Mouse (Mus musculus): ENCODE results near the gene Ubash3a. TPM values are rescaled to one million over a fixed set of nuclear protein-coding genes. Genes with fewer than 3 reads are reported as not detected.

The Ubash3a gene
- total and polyA plus RNA-seq, 3 experiments = 27.6 to 57.4 (median 30.2) TPM

DNA sequence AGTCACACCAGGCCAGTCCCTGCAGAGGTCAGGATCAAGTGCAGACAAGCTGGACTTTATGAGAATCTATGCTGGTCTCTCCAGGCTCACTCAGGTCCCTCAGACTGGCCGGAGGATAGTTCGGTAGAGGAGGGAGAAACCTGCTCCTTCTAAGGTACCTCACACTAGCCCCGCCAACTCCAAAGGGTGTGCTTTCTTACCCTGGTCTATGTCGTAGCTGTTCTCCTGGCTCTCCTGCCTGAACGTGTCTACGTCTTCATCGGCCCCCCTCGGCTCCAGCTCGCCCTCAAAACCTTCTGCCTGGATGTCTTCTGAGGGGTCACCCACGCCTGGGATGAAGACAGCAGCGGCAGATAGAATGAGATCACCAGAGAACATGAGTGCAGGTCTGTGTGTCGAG is 50.2 kb downstream of the Ubash3a start:
- Histone ChIP-seq H3K4me3 (ENCODE audit: control insufficient read depth in 1 of 2, insufficient read depth in 1 of 2, low read depth in 2 of 2, low read length in 2 of 2) (no peak overlapping the region), H3K9ac (ENCODE audit: control insufficient read depth, low read depth, low read length, poor library complexity, severe bottlenecking) (no peak overlapping the region), H3K4me1 (ENCODE audit: control insufficient read depth in 1 of 2, insufficient read depth in 2 of 2, low read length in 2 of 2) (no peaks in the 10 kb centered on the region), H3K79me2 (ENCODE audit: control insufficient read depth, insufficient read depth, low read length, poor library complexity) (no peaks in the 10 kb centered on the region), H3K27me3 (ENCODE audit: control insufficient read depth in 1 of 2, insufficient read depth in 2 of 2, low read length in 2 of 2) (no peaks in the 10 kb centered on the region), H3K27ac (ENCODE audit: control insufficient read depth, low read depth, low read length) (no peak overlapping the region), H3K36me3 (ENCODE audit: control insufficient read depth in 1 of 2, insufficient read depth in 2 of 2, low read length in 2 of 2) (no peaks in the 10 kb centered on the region), H3K9me3 (replicated peaks; ENCODE audit: insufficient read depth, low read length) (no peaks in the 10 kb centered on the region)
- TF ChIP-seq MXI1 (IDR thresholded peaks at IDR 0.05; ENCODE audit: low read depth, low read length) = no peak
- TF ChIP-seq UBTF (IDR thresholded peaks at IDR 0.05; ENCODE audit: borderline replicate concordance, insufficient read depth, low read depth, low read length) = no peak
- TF ChIP-seq MYC (IDR thresholded peaks at IDR 0.05; ENCODE audit: low read depth, low read length) = no peak
- TF ChIP-seq ZC3H11A (IDR thresholded peaks at IDR 0.05; ENCODE audit: low read depth, low read length) = no peak
- TF ChIP-seq USF2 (IDR thresholded peaks at IDR 0.05; ENCODE audit: borderline replicate concordance in 1 of 2, insufficient read depth in 1 of 2, low read depth in 1 of 2, low read length in 2 of 2) = no peak
- TF ChIP-seq CTCF (IDR thresholded peaks at IDR 0.05 in 2 of 3, conservative IDR thresholded peaks at IDR 0.05 in 1 of 3; ENCODE audit: control insufficient read depth in 1 of 3, insufficient read depth in 1 of 3, low read depth in 2 of 3, low read length in 3 of 3, poor library complexity in 1 of 3, severe bottlenecking in 1 of 3) = no peak
- no peak for TF ChIP-seq JUND (IDR thresholded peaks at IDR 0.05; ENCODE audit: low read depth, low read length)
- TF ChIP-seq MAZ (IDR thresholded peaks at IDR 0.05; ENCODE audit: low read depth, low read length) = no peak
- TF ChIP-seq CHD2 (IDR thresholded peaks at IDR 0.05; ENCODE audit: low read length) = no peak
- TF ChIP-seq MAX (IDR thresholded peaks at IDR 0.05; ENCODE audit: low read length) = no peak
- no peak for TF ChIP-seq POLR2AphosphoS2 (IDR thresholded peaks at IDR 0.05; ENCODE audit: low read length)
- TF ChIP-seq MYB (IDR thresholded peaks at IDR 0.05; ENCODE audit: low read depth, low read length) = no peak
- no peak for TF ChIP-seq GABPA (IDR thresholded peaks at IDR 0.05; ENCODE audit: low read depth, low read length)
- no peak for TF ChIP-seq NRF1 (IDR thresholded peaks at IDR 0.05; ENCODE audit: insufficient read depth, low read depth, low read length, poor library complexity, severe bottlenecking)
- TF ChIP-seq TBP (IDR thresholded peaks at IDR 0.05; ENCODE audit: low read depth, low read length) = no peak
- TF ChIP-seq CHD1 (IDR thresholded peaks at IDR 0.05; ENCODE audit: low read depth, low read length) = no peak
- DNase-seq (ENCODE audit: low read depth, low spot score) = no peak

GRCm38 (mm10) chr17:31258310-31258865 is 50.7 kb downstream of the Ubash3a start:
- Histone ChIP-seq H3K9me3 (replicated peaks; ENCODE audit: insufficient read depth, low read length) (no peaks in the 10 kb centered on the region), H3K27me3 (ENCODE audit: control insufficient read depth in 1 of 2, insufficient read depth in 2 of 2, low read length in 2 of 2) (no peaks in the 10 kb centered on the region; a peak in 1 of 4 replicates), H3K27ac (ENCODE audit: control insufficient read depth, low read depth, low read length) (no peak overlapping the region), H3K79me2 (ENCODE audit: control insufficient read depth, insufficient read depth, low read length, poor library complexity) (no peaks in the 10 kb centered on the region), H3K4me1 (ENCODE audit: control insufficient read depth in 1 of 2, insufficient read depth in 2 of 2, low read length in 2 of 2) (no peaks in the 10 kb centered on the region), H3K4me3 (ENCODE audit: control insufficient read depth in 1 of 2, insufficient read depth in 1 of 2, low read depth in 2 of 2, low read length in 2 of 2) (no peak overlapping the region), H3K9ac (ENCODE audit: control insufficient read depth, low read depth, low read length, poor library complexity, severe bottlenecking) (no peak overlapping the region), H3K36me3 (ENCODE audit: control insufficient read depth in 1 of 2, insufficient read depth in 2 of 2, low read length in 2 of 2) (no peaks in the 10 kb centered on the region)
- no peak for DNase-seq (ENCODE audit: low read depth, low spot score)
- TF ChIP-seq USF1 (IDR thresholded peaks at IDR 0.05; ENCODE audit: low read depth, low read length) (no peak), MYB (IDR thresholded peaks at IDR 0.05; ENCODE audit: low read depth, low read length) (no peak), ZNF384 (IDR thresholded peaks at IDR 0.05; ENCODE audit: low read depth, low read length) (no peak), BHLHE40 (IDR thresholded peaks at IDR 0.05; ENCODE audit: borderline replicate concordance, low read depth, low read length) (no peak), MAX (IDR thresholded peaks at IDR 0.05; ENCODE audit: low read length) (no peak), POLR2A (IDR thresholded peaks at IDR 0.05; ENCODE audit: control insufficient read depth in 1 of 2, insufficient read depth in 1 of 2, low read depth in 1 of 2, low read length in 2 of 2, poor library complexity in 1 of 2) (no peak), CHD1 (IDR thresholded peaks at IDR 0.05; ENCODE audit: low read depth, low read length) (no peak), ETS1 (IDR thresholded peaks at IDR 0.05; ENCODE audit: low read depth, low read length) (no peak)
